Mouse (Mus musculus) heart, adult 11 months (tissue): ENCODE results near the gene Tmprss2.
A peak's percentile ranks its signal among the peaks of the same experiment; 100 is the strongest.

Experiments used
- DNase-seq: peaks from one replicate; pipeline ENCODE4 v3.0.0; 2022

Gene Tmprss2

DNA sequence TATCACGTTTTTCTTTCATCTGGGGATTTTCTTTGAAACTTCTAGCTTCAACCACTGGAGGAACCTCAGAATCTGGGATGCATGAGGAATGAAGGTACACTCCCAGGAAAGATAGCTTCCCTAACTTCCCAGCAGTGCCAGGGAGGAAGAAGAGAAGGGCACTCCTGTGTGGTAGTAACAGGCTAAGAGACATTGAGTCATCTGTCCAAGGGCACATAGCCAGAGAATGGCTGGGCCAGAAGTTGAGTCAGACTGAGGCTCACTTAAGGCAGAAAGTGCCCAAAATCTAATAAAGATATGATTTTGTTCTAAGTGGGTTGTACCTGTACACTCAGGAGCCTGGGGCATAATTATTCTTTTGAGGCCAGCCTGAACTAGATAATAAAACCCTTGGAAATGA, 41.6 kb downstream of the Tmprss2 start:
- no peak for DNase-seq

DNA sequence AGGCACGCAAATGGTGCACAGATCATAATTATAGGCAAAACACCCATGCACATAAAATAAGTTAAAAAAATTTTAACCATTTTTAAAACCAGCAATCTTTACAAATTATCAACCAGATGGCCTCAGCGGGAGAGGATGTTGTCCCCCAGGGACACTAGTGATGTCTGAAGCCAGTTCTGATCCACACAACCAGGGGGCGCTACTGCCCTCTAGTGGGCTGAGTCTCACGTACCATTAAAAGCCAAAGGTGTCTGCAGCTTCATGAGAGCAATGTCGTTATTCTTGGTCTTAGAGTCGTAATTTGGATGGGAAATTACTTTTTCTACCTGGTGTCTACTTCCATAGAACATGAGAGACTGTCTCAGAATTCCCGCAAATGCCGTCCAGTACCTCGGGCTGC, 42.3 kb downstream of the Tmprss2 start:
- no peak for DNase-seq

DNA sequence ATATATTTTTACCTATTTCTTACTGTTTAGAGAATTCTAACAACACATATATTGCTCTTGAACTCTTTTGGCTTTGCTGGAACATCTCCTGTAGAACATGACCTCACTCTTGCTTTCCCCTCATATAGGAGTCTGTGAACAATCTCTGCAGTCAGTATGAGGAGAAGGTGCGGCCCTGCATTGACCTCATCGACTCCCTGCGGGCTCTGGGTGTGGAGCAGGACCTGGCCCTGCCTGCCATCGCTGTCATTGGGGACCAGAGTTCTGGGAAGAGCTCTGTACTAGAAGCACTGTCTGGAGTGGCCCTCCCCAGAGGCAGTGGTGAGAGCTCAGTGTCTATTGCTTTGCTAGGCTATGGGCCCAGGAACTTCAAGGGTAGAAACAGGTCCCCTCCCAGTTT, 66.7 kb downstream of the Tmprss2 start:
- DNase-seq: peak; percentile 55

DNA sequence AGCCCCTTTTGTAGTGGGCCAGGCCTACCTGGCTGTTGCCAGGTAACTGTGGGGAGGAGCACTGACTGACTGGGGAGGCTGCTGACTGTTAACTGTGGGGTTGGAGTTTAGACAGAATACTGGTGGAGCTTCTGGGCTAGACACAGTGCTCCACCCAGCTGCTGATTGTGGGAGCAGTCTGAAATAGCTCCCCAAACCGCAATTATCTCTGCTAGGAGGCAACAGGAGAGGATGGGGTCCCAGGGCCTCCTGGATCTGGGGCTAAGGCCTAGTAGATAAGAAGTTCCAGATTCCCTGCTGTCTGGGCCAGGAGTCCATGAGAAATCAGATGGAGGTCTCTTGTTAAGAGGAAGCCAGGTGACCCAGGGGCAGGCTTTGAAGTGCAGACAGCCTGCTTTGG, 74.1 kb downstream of the Tmprss2 start:
- no peak for DNase-seq

DNA sequence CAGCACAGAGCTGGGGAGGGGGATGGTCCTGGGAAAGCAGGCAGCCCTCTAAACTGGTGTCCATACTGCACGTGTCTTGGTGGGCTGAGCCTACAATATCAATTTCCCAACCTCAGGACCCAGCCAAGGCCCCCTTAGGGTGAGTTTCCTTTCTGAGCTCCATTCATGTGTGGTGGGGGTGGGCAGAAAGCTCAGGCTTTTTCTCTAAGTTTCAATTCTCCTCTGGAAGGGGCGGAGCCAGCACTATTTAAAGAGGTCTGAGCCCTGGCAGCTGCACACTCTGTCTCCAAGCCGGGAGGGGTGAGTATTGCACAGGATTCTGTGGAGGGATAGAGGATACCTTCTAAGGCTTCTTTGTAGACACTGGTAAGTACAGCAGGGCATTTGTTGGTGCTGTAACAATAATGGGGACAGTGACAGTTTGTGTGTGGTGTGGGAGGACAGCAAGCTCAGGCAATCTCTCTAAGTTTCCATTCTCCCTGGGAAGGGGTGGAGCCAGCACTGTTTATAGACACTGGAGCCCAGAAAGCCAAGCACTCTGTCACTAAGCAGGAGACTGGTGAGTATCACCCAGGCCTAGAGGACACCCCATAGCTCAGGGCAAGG, 75.1 kb downstream of the Tmprss2 start:
- peak; percentile 98 for DNase-seq

DNA sequence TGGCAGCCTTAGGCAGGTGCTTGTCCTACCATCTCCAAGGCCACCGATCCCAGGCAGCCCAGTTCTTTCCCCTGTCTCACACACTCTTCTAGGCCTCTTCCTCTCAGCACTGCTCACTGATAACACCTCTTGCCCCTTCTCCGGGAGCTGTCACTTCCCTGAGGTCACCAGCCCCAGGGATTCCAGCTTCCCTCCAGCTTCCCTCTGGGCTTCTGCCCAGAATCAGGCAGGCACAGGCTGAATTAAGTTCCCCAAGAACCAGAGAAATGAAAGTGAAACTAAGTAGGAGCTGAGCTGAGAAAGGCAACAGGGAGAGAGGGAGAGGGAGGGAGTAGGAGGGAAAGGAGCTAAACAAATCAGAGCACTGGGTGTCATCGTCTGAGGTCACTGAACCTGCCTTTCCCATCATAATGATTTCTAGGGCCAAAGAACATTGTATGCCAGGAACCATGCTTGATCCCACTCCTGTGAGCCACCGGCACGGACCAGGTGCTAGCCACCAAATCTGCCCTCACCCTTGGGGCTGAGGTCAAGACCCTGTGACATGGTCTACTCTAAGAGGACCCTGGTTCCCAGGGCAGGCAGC, 76.0 kb downstream of the Tmprss2 start:
- DNase-seq: peak; percentile 98

DNA sequence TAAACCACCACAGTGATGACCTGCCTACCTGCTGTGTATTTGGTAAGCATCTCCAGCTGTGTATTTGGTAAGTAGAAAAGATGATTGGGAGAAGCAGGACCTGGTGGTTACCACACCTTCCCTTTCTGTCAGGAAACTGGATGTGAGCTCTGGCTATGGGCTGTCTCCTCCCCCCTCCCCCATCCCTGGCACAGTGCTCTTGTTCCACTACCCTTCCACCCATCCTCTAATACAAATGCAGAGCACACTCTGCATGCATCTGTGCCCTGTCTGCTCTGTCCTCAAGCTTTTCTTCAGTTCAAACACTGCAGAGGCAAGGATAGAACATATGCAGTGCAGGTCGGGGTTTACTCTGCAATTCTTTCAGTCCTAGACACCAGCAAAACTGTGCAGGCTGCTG, 76.5 kb downstream of the Tmprss2 start:
- DNase-seq: peak; percentile 91

DNA sequence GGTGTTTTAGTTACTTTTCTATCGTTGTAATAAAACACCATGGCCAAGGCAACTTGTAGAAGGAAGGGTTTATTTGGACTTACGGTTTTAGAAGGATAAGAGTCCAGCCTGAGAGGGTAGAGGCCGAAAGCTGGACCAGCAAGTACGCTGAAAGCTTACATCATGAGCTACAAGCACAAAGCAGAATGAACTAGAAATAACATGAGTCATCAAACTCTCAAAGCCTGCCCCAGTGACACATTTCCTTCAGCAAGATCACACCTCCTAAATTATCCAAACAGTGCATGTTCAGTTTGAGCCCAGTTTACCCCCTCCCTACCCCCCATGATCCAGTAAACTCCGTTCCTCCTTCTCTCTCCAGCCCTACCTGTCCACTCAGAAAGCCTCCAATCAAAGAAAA, 77.2 kb downstream of the Tmprss2 start:
- DNase-seq: peak; percentile 71

DNA sequence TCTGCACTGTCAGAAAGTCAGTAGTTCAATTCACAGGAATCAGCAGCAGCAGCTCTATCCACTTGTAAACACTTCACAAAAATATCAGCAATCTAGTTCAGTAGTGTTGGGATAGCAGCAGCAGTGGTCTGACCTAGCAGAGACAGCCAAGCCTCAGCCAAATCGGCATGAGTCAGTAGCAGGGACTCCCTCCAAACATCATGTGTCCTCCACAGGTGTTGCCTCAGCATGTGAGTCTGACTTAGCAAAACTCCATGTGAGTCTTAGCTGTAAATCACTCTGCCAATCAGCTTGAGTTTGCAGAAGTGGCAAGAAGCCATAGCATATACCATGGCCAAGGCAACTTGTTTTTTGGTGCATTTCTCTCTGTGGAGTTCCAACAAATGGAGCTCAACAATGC, 77.9 kb downstream of the Tmprss2 start:
- DNase-seq: peak; percentile 77

DNA sequence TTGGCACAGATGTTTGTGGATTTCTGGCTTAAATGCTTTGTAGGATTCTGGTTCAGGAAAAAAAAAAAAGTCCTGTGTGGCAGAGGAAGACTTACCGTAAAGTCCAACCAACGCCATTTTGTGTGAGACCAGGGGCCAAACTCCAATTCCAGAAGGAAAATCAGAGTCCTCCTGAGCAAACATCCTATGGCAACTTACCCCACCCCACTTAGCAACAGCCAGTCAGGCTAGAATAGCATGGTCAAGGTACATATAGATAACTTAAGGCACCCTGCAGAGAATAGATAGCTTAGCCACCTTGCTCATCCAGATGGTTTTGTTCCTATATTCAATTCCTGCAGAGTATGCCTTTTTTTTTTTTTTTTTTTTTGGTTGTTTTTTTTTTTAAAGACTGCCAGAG, 81.8 kb downstream of the Tmprss2 start:
- DNase-seq: peak; percentile 17

DNA sequence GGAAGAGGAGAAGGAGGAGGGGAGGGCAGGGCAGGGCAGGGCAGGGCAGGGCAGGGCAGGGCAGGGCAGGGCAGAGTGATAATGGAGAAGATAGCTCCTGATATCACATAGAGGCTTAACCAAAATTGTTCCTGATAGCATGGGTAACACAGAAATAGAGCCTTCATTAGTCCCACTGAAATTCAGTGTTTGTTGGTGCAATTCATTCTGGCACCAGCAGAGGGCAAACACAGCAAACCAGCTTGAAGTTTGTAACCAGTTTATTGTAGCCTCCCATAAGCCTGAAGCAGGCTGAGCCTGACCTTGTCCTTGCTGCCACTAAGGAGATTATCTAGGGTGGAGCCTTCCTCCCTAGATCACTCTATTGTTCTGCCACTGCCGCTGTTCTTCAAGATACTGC, 88.0 kb downstream of the Tmprss2 start:
- DNase-seq: no peak

DNA sequence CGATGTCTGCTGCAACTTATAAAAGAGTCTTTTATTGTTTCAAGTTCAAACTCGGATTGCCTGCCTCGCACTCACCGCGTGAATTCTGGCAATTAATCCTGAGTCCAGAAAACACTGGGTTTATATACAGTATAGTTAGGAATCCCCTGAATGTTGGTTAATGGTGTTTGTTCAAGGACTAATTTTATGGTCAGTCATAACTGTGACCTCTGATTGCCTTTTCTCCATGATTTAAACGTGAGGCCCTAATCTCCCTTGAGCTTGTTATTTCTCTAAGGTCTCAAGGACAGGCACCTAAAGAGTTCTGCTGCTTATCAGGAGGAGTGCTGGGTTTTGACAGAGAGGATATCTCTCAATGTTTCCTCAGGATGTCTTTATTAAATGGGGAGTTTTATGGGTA, 89.0 kb downstream of the Tmprss2 start:
- no peak for DNase-seq

DNA sequence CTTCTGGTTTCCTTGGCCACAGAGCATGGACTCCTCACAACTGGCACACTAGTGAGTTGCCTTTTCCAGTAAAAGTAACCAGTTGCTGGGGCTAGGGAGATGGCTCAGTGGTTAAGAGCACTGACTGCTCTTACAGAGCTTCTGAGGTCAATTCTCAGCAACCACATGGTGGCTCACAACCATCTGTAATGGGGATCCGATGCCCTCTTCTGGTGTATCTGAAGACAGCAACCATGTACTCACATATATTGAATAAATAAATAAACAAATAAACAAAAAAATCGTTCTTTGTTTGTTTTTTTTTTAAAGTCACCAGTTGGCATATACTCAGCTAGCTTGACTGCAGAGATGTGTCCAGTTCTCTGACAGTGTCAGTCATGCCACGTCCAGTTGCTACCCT, 94.7 kb downstream of the Tmprss2 start:
- DNase-seq: no peak
